Mouse (Mus musculus) liver, adult 2 months (tissue): ENCODE measurements around the gene Tmem150b. TPM values are rescaled to one million over a fixed set of nuclear protein-coding genes. Genes with fewer than 3 reads are reported as not detected.

Source experiments
- DNase-seq: peaks from one replicate; pipeline ENCODE4 v3.0.0-alpha.2; 2011; ENCODE audit warnings: low read depth, low spot score; ENCODE audit errors: extremely low read depth
- H3K27ac ChIP-seq: fragments of 200-500 bp; replicated peaks from 2 replicates; pipeline ENCODE4 v1.5.1; 2012; ENCODE audit warnings: low read depth, mild to moderate bottlenecking, control low read depth, inconsistent platforms, low read length; ENCODE audit not compliant: insufficient read depth
- H3K27me3 ChIP-seq: fragments of 200-500 bp; 2 replicates; pipeline ENCODE4 v1.6.1; 2012; ENCODE audit warnings: mild to moderate bottlenecking, moderate library complexity, low read length, inconsistent platforms; ENCODE audit not compliant: control insufficient read depth, insufficient read depth
- H3K36me3 ChIP-seq: fragments of 200-500 bp; 2 replicates; pipeline ENCODE4 v1.6.1; 2012; ENCODE audit warnings: low read length, inconsistent platforms; ENCODE audit not compliant: control insufficient read depth, insufficient read depth
- H3K4me1 ChIP-seq: fragments of 200-500 bp; 2 replicates; pipeline ENCODE4 v1.6.1; 2011; ENCODE audit warnings: low read length; ENCODE audit not compliant: control insufficient read depth, insufficient read depth
- H3K4me3 ChIP-seq: fragments of 200-500 bp; 2 replicates; pipeline ENCODE4 v1.5.1; 2011; ENCODE audit warnings: low read depth, mild to moderate bottlenecking, control low read depth, low read length, moderate library complexity; ENCODE audit not compliant: insufficient read depth
- H3K79me2 ChIP-seq: fragments of 200-500 bp; 2 replicates; pipeline ENCODE4 v1.6.1; 2012; ENCODE audit warnings: inconsistent platforms, mild to moderate bottlenecking, low read length, moderate library complexity; ENCODE audit not compliant: control insufficient read depth, insufficient read depth
- H3K9ac ChIP-seq: fragments of 200-500 bp; 2 replicates; pipeline ENCODE4 v1.6.1; 2012; ENCODE audit warnings: low read depth, mild to moderate bottlenecking, control low read depth, inconsistent platforms, low read length
- CTCF ChIP-seq: fragments of 200-500 bp; IDR thresholded peaks from 2 replicates; pipeline ENCODE4 v1.5.1; 2011; ENCODE audit warnings: low read depth, low read length, control low read depth
- POLR2A ChIP-seq: fragments of 200-500 bp; IDR thresholded peaks from 2 replicates; pipeline ENCODE4 v1.6.1; 2011; ENCODE audit warnings: low read length, control low read depth; ENCODE audit not compliant: insufficient read depth; ENCODE audit errors: extremely low read depth
- WGBS: fragments of 180-500 bp; shearing (Covaris S2); methylation state at CpG from one replicate; pipeline ENCODE4 v1.1.7; 2018; 5-methylcytosine and 5-hydroxymethylcytosine counted together
- polyA plus RNA-seq: library from polyadenylated mRNA; depleted of rRNA; stranded (reverse); fragments of >200 nt; gene quantifications from 2 replicates; pipeline ENCODE4 v1.2.3, GENCODE M21; 2012
- total RNA-seq: library from RNA; depleted of rRNA; stranded (reverse); fragments of >200 nt; gene quantifications from 2 replicates; pipeline ENCODE4 v1.2.3, GENCODE M21; 2014

Gene Tmem150b
- total and polyA plus RNA-seq, 2 experiments = 0.28 to 0.44 TPM

GRCm38 (mm10) chr7:4723508-4723907 is 1.5 kb downstream of the Tmem150b start:
- H3K9ac ChIP-seq = 0 out of 2 replicates have a peak overlapping the region, but pooled peaks have one; percentile 51
- no peak for TF ChIP-seq CTCF
- WGBS = 33% methylated on average over 12 of the region's 12 CpGs
- H3K27ac ChIP-seq = peak overlapping the region; percentile 40
- H3K36me3 ChIP-seq = no peaks in the 10 kb centered on the region
- H3K4me3 ChIP-seq = peak overlapping the region; percentile 50
- DNase-seq = no peak
- peaks cover 3% of the 10 kb centered on the region; the same call in 1 of the 2 replicates for H3K27me3 ChIP-seq
- no peaks in the 10 kb centered on the region for H3K4me1 ChIP-seq
- no peaks in the 10 kb centered on the region for H3K79me2 ChIP-seq

DNA sequence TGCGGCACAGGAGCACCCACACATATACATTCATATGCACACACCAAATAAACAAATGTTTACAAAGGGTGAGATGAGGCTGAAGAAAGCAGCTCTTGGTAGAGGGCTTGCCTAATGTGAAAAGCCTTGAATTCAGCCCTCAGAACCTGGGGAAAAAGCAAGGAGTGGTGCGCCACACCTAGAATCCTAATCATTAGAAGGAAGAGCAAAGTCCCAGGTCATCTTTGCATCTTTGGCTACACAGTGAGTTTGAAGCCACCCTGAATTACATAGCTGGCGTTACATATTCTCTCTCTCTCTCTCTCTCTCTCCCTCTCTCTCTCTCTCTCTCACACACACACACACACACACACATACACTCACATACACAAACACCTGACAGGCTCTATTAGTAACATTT is 5.8 kb downstream of the Tmem150b start:
- Histone ChIP-seq H3K36me3 (no peaks in the 10 kb centered on the region), H3K9ac (no peak overlapping the region), H3K4me3 (no peak overlapping the region), H3K4me1 (no peaks in the 10 kb centered on the region), H3K27me3 (peaks cover 3% of the 10 kb centered on the region; the same call in 1 of the 2 replicates), H3K79me2 (no peaks in the 10 kb centered on the region), H3K27ac (no peak overlapping the region)
- WGBS = 94% methylated on average over 3 of the region's 3 CpGs
- DNase-seq = no peak
- TF ChIP-seq CTCF (no peak), POLR2A (no peak)

- H3K79me2 ChIP-seq = no peaks in the 10 kb centered on the region
- H3K36me3 ChIP-seq = no peaks in the 10 kb centered on the region
- no peaks in the 10 kb centered on the region for H3K4me1 ChIP-seq
- no peak overlapping the region for H3K4me3 ChIP-seq
- no peak for TF ChIP-seq CTCF
- TF ChIP-seq POLR2A = no peak
- no peak for DNase-seq
- WGBS = 69% methylated on average over 6 of the region's 6 CpGs
- H3K27me3 ChIP-seq = no peaks in the 10 kb centered on the region
- H3K27ac ChIP-seq = no peak overlapping the region
- no peak overlapping the region for H3K9ac ChIP-seq
These were observed 8.1 kb downstream of the Tmem150b start for GRCm38 (mm10) chr7:4716955-4717354.

DNA sequence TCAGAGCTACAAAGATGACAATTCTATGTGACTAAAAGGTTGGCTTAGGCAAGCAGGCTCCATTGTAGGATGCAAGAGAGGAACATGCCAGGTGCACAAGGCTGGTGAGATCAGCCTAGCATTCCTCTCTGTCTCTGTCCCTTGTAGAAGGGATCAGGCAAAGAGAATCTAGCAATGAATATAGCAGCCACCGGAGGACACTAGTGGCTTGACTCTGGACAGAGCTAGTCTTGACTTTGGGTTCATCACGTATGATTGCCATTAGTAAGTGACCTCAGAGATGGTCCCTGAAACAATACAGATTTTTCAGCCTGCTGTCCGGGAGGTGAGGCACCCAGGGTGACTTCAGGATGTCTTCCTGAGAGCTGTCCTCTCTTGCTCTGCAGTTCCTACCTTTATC is 12.5 kb downstream of the Tmem150b start:
- H3K36me3 ChIP-seq = no peaks in the 10 kb centered on the region
- H3K27ac ChIP-seq = no peak overlapping the region
- no peak overlapping the region for H3K9ac ChIP-seq
- no peak for DNase-seq
- no peaks in the 10 kb centered on the region for H3K4me1 ChIP-seq
- H3K4me3 ChIP-seq = no peak overlapping the region
- H3K27me3 ChIP-seq = no peaks in the 10 kb centered on the region
- TF ChIP-seq POLR2A (no peak), CTCF (no peak)
- H3K79me2 ChIP-seq = no peaks in the 10 kb centered on the region
- WGBS = 71% methylated on average over 3 of the region's 3 CpGs

GRCm38 (mm10) chr7:4705098-4705497 is 20.0 kb downstream of the Tmem150b start:
- TF ChIP-seq POLR2A (no peak), CTCF (peak; percentile 64; the same call in 1 of the 2 replicates)
- H3K27me3 ChIP-seq = no peaks in the 10 kb centered on the region
- DNase-seq = no peak
- H3K9ac ChIP-seq = peak overlapping the region; percentile 15; the same call in 1 of the 2 replicates
- H3K36me3 ChIP-seq = no peaks in the 10 kb centered on the region
- H3K4me3 ChIP-seq = no peak overlapping the region
- no peak overlapping the region for H3K27ac ChIP-seq
- H3K4me1 ChIP-seq = no peaks in the 10 kb centered on the region
- no peaks in the 10 kb centered on the region for H3K79me2 ChIP-seq
- WGBS = 48% methylated on average over 18 of the region's 18 CpGs

- TF ChIP-seq CTCF = no peak
- TF ChIP-seq POLR2A = no peak
- Histone ChIP-seq H3K9ac (no peak overlapping the region), H3K4me1 (no peaks in the 10 kb centered on the region), H3K36me3 (no peaks in the 10 kb centered on the region), H3K27me3 (no peaks in the 10 kb centered on the region), H3K27ac (no peak overlapping the region), H3K79me2 (no peaks in the 10 kb centered on the region), H3K4me3 (no peak overlapping the region)
- 75% methylated on average over 7 of the region's 7 CpGs for WGBS
- no peak for DNase-seq
These were observed 21.9 kb downstream of the Tmem150b start for GRCm38 (mm10) chr7:4703195-4703594.
